Mouse (Mus musculus) bone marrow macrophage, adult 2 months (primary cell): Measurements from ENCODE around the gene Gdpd5. TPM values are rescaled to one million over a fixed set of nuclear protein-coding genes. Genes with fewer than 3 reads are reported as not detected.

ENCODE experiments used
- H3K27ac ChIP-seq: 2 replicates; pipeline ENCODE4 v1.5.1; 2012; ENCODE audit warnings: low read depth, low read length; ENCODE audit not compliant: insufficient read depth
- H3K4me1 ChIP-seq: 2 replicates; pipeline ENCODE4 v1.6.1; 2012; ENCODE audit warnings: low read length; ENCODE audit not compliant: control insufficient read depth, insufficient read depth
- H3K4me3 ChIP-seq: 2 replicates; pipeline ENCODE4 v1.5.1; 2012; ENCODE audit warnings: mild to moderate bottlenecking, low read length, moderate library complexity; ENCODE audit not compliant: insufficient read depth
- CTCF ChIP-seq: IDR thresholded peaks from 2 replicates; pipeline ENCODE4 v1.5.1; 2012; ENCODE audit warnings: low read depth, mild to moderate bottlenecking, low read length, moderate library complexity
- POLR2A ChIP-seq: IDR thresholded peaks from 2 replicates; pipeline ENCODE4 v1.6.1; 2012; ENCODE audit warnings: mild to moderate bottlenecking, low read depth, low read length, borderline replicate concordance
- polyA plus RNA-seq: library from polyadenylated mRNA; stranded (reverse); fragments of >200 nt; gene quantifications from 2 replicates; pipeline ENCODE4 v1.2.4, GENCODE M21; 2012; ENCODE audit not compliant: missing spikeins, insufficient read depth, insufficient read length

Gene Gdpd5
- polyA plus RNA-seq, 1 experiment, result 11.1 TPM

DNA sequence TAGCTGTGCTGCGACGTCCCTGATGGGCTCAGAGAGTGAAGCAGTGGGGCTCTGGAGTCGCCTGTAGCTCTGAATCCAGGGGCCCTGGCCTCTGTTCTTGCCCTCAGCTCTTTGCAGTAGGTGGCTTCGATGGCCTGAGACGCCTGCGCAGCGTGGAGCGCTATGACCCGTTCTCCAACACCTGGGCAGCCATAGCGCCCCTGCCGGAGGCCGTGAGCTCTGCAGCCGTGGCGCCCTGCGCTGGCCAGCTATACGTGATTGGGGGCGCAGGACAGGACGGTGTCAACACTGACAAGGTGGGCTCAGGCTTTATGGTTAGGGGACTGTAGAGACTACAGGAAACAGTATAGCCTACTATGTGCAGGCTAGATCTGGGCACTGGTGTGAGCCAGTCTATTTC is 90.4 kb downstream of the Gdpd5 start:
- H3K4me1 ChIP-seq, result peaks cover 37% of the 10 kb centered on the region
- H3K27ac ChIP-seq, result no peak overlapping the region
- H3K4me3 ChIP-seq, result no peak overlapping the region
- TF ChIP-seq CTCF (no peak), POLR2A (no peak)

DNA sequence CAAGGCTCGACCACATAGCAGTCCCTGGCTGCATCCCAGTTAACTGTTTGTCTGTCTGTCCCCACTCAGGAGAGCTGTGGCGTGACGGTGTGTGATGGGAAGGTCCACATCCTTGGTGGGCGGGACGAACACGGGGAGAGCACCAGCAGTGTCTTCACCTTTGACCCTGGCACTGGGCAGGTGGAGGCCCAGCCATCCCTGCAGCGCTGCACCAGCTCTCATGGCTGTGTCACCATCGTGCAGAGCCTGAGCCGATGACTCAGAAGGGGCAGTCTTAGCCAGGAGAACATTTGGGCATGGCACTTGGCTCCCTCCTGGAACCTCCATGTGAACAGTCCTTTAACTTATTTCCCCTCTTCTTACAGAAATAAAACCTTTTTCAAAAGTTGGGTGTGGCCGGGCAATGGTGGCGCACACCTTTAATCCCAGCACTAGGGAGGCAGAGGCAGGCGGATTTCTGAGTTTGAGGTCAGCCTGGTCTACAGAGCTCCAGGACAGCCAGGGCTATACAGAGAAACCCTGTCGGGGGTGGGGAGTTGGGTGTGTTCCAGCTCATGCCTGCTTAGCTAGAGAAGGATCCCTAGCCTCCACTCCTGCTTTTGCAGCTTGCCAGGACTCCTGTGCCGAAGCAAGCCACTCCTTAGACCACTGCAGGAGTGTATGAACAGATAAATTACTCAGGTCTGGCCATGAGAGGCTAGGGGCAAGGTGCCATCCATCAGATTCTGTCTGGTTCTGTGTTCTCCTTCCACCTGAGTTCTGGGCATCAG is 92.6 kb downstream of the Gdpd5 start:
- Histone ChIP-seq H3K27ac (no peak overlapping the region), H3K4me1 (peaks cover 29% of the 10 kb centered on the region)

DNA sequence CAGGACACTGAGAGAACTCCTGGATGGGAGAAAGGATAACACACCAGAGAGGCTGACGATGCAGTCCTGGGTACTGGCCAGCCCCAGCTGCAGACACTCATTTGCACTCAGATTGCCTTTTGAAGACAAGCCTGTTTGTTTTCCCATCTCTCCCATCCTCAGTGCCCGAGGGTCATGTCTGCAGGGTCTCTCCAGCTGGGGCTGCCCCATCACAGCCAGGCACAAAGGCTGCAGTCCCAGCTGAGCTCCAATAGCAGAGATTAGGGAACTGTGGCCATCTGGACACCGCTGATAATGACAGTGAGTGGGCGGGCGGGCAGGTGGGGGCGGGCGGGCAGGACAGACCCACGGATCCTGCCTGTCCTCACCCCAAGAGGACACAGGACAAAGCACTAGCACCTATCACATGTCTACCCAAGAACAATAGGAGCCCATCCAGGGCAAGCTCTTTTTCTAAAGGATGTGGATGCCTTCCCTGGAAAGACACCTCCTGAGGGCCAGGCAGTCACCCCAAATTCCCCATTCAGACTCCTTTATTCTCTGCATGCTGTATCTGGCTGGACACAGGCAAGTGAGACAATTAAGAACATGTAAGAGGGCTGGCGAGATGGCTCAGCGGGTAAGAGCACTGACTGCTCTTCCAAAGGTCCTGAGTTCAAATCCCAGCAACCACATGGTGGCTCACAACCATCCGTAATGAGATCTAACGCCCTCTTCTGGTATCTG is 93.8 kb downstream of the Gdpd5 start:
- H3K4me1 ChIP-seq, result peaks cover 29% of the 10 kb centered on the region
- no peak overlapping the region for H3K4me3 ChIP-seq
- H3K27ac ChIP-seq, result no peak overlapping the region
- no peak for TF ChIP-seq CTCF
- TF ChIP-seq POLR2A, result no peak

More for the DNA sequence above, 92.6 kb downstream of the Gdpd5 start:
- TF ChIP-seq CTCF, result no peak
- no peak for TF ChIP-seq POLR2A
- H3K4me3 ChIP-seq, result no peak overlapping the region

DNA sequence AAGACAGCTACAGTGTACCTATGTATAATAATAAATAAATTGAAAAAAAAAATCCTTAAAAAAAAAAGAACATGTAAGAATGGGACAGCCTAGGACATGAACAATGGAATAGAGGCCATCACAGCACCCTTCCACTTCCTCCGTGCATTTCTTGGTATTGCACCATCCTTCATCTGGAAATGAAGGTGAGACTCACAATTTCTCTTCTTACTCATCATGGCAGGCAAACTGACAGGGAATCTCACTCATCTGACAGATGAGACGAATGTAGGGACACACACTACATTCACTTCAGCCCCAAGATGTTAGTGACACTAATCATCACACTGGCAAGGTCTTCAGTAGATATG is 94.3 kb downstream of the Gdpd5 start:
- Histone ChIP-seq H3K27ac (no peak overlapping the region), H3K4me3 (no peak overlapping the region), H3K4me1 (peaks cover 29% of the 10 kb centered on the region)
- TF ChIP-seq POLR2A, result no peak

DNA sequence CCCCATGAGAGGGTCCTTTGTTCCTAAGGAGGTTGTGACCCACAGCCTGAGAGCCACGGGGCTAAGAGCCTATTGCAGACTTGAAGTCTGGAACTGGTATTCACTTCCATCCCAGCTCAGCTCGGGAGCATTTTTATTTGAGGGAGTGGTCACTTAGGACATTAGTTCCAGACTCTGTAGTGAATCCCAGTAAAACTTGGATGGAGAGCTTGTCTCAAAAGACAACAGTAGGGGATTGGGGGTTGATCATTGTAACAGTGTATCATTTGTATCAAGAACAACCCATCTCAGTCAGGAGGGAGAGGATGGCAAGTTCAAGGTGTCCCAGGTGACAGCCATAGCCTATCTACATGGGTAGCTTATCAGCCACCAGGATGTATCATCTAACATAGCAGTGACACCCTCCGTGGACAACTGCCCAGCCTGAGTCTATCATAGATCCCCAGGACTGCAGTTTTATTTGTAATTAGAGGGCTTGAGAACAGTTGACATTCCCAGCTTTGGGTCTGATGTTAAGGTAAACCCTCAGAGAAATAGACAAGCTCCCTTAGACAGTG is 95.4 kb downstream of the Gdpd5 start:
- Histone ChIP-seq H3K4me3 (no peak overlapping the region), H3K4me1 (peaks cover 33% of the 10 kb centered on the region), H3K27ac (no peak overlapping the region)
- TF ChIP-seq CTCF (no peak), POLR2A (no peak)

DNA sequence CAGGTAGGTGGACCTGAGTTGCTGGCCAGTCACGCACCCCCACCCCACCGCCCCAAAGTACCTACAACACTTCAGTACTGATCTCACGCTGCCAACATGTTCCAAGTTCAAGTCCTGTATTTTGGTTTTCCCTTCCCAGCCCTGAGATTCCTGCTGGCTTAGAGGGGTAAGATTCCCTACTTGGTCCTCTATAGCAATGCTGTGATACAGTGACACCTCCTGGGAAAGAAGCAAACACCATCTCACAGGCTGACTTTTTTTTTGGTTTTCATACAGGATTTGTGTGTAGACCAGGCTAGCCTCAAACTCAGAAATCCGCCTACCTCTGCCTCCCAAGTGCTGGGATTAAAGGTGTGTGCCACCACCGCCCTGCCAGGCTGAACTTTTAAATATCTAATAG is 96.0 kb downstream of the Gdpd5 start:
- peaks cover 36% of the 10 kb centered on the region for H3K4me1 ChIP-seq
- H3K4me3 ChIP-seq, result no peak overlapping the region
- no peak overlapping the region for H3K27ac ChIP-seq
- no peak for TF ChIP-seq CTCF
- no peak for TF ChIP-seq POLR2A

DNA sequence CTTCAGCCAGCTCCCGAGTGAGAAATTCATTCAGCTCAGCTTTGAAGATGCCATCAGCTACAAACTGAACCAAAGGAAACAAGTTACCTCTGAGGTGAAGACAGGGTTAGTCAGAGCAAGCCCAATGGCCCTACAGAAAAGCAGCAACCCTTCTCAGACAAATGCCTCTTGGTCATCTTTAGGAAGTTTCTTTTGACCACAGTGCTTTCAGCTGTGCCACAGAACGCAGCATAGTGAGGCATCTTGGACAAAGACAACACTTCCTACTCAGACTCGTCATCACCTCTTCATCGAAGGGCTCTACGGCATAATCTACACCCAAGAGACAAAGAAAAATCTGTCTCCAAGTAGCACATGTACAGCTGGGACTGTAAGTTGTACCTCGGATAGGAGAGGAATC is 101.4 kb downstream of the Gdpd5 start:
- H3K27ac ChIP-seq, result peak overlapping the region; percentile 75
- no peak for TF ChIP-seq POLR2A
- TF ChIP-seq CTCF, result no peak
- peaks cover 37% of the 10 kb centered on the region for H3K4me1 ChIP-seq
- peak overlapping the region; percentile 88 for H3K4me3 ChIP-seq

DNA sequence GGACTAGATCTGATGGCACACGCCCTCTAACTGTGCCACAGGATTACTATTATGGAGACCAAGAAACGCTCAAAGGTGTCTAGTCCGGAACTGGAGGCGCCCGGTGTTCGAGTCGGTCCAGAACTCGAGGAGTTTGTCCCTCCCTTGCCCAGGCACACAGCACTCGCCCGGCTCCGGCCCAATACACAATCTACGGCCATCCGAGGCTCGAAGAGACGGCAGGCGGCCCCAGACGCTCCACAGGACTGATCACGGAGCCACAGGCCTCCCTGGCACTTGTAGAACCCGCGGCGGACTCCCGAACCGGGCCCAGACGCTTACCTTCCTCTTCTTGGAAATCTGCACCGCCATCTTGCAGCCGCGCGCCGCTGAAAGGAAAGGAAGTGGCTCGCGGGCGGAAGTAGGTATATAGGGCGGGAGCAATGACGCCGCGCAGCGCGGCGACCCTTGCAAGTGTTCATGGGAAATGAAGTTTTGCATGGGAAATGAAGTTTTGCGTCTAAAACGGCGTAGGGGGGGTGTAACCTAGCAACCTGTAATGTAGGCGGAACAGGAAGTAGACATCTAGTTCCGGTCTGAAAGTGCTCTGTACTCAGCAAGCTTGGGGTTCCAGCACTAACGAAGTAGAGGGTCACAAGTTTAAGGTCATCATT is 102.2 kb downstream of the Gdpd5 start, which contains the start of gene Rps3:
Rps3 (minus strand) TSS at position 468 of the 653 bp plus-strand sequence.
- peaks cover 37% of the 10 kb centered on the region for H3K4me1 ChIP-seq
- peak within 1 kb of the TSS; percentile 88 for H3K4me3 ChIP-seq
- peak within 1 kb of the TSS; percentile 75 for H3K27ac ChIP-seq
- TF ChIP-seq POLR2A (no peak; the same call in 1 of the 2 replicates), CTCF (no peak)

DNA sequence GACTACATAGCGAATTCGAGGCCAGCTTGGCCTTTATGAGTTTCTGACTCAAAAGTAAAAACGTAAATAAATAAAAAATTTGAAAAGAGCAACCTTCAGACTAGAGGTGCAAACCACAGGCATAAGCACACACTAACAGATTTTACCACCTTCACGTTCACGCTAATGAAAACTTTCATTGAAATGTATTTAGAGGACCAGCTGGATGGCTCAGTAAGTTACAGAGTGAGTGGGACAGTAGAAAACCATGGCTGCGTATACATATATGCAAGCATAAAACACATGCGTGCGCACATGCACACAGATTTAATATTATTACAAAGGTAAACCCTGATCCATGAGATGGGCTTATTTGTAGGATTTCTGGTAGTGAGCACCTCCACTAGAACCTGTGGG is 102.7 kb downstream of the Gdpd5 start:
- Histone ChIP-seq H3K4me1 (peaks cover 36% of the 10 kb centered on the region), H3K27ac (peak overlapping the region; percentile 47; the same call in 1 of the 2 replicates), H3K4me3 (no peak overlapping the region; the same call in 1 of the 2 replicates)
- no peak for TF ChIP-seq POLR2A
- no peak for TF ChIP-seq CTCF
